Mouse (Mus musculus) embryonic facial prominence, embryonic 11.5 days (tissue): ENCODE measurements at regions not wholly inside any gene's neighbourhood (a gene's known extent, or its start where the extent isn't known, plus 50 kb on each side); places are given as distances from the start of the nearest gene placed in this dataset.
"Not testable (repeated sequence)": the region's sequence is repeated elsewhere in the genome, so short reads cannot be mapped to it uniquely, and the experiment has no call there.

Source experiments
- ATAC-seq: fragments of 200-750 bp; cut with Nextera tagmentation; replicated peaks from 2 replicates; pipeline ENCODE4 v1.8.0; 2017; ENCODE audit warnings: low read depth; ENCODE audit not compliant: insufficient number of reproducible peaks, low FRiP score, low TSS enrichment
- DNase-seq: peaks from one replicate; pipeline ENCODE4 v3.0.0-alpha.2; 2015; ENCODE audit warnings: low spot score
- H3K27ac ChIP-seq: fragments of 300-500 bp; sonication (generic); replicated peaks from 2 replicates; pipeline ENCODE4 v1.5.1; 2014; ENCODE audit warnings: mild to moderate bottlenecking, low read depth, low read length, control low read depth
- H3K27me3 ChIP-seq: fragments of 300-500 bp; sonication (generic); 2 replicates; pipeline ENCODE4 v1.6.1; 2014; ENCODE audit warnings: mild to moderate bottlenecking, low read length, moderate library complexity, mixed read lengths; ENCODE audit not compliant: control insufficient read depth, insufficient read depth
- H3K36me3 ChIP-seq: fragments of 300-500 bp; sonication (generic); replicated peaks from 2 replicates; pipeline ENCODE4 v1.6.1; 2014; ENCODE audit warnings: low read depth, mild to moderate bottlenecking, low read length, moderate library complexity, mixed read lengths; ENCODE audit not compliant: control insufficient read depth, insufficient read depth
- H3K4me1 ChIP-seq: fragments of 300-500 bp; sonication (generic); 2 replicates; pipeline ENCODE4 v1.6.1; 2014; ENCODE audit warnings: low read length, mixed read lengths; ENCODE audit not compliant: control insufficient read depth, insufficient read depth
- H3K4me2 ChIP-seq: fragments of 300-500 bp; sonication (generic); 2 replicates; pipeline ENCODE4 v1.6.1; 2014; ENCODE audit warnings: low read depth, mild to moderate bottlenecking, control low read depth, low read length, moderate library complexity
- H3K4me3 ChIP-seq: fragments of 300-500 bp; sonication (generic); 2 replicates; pipeline ENCODE4 v1.5.1; 2014; ENCODE audit warnings: low read depth, low read length, control low read depth
- H3K9ac ChIP-seq: fragments of 300-500 bp; sonication (generic); replicated peaks from 2 replicates; pipeline ENCODE4 v1.6.1; 2014; ENCODE audit warnings: mild to moderate bottlenecking, control low read depth, low read length
- H3K9me3 ChIP-seq: fragments of 300-500 bp; sonication (generic); replicated peaks from 2 replicates; pipeline ENCODE4 v1.6.1; 2016; ENCODE audit warnings: mild to moderate bottlenecking, low read length, inconsistent platforms, mixed read lengths; ENCODE audit not compliant: control insufficient read depth
- WGBS: fragments of 180-500 bp; shearing (Covaris S2); extraction: QIAGEN DNeasy Blood & Tissue Kit; methylation state at CpG from one replicate; pipeline ENCODE4 v1.1.7; 2014; 5-methylcytosine and 5-hydroxymethylcytosine counted together

GRCm38 (mm10) chr17:13462663-13463062 lies 108.3 kb downstream of the Tcp10c start:
- not testable (repeated sequence) for H3K36me3 ChIP-seq, H3K27me3 ChIP-seq, H3K27ac ChIP-seq, H3K4me1 ChIP-seq, H3K4me2 ChIP-seq, ATAC-seq, H3K4me3 ChIP-seq, DNase-seq, H3K9ac ChIP-seq, H3K9me3 ChIP-seq
- 90% methylated on average over 2 of the region's 9 CpGs for WGBS

- H3K4me3 ChIP-seq, H3K9me3 ChIP-seq, DNase-seq, H3K4me2 ChIP-seq, H3K4me1 ChIP-seq, ATAC-seq, H3K27me3 ChIP-seq, H3K27ac ChIP-seq, H3K9ac ChIP-seq, H3K36me3 ChIP-seq: not testable (repeated sequence)
- WGBS = 40% methylated on average over 4 of the region's 5 CpGs
Measured at GRCm38 (mm10) chr17:13465822-13466221, 111.5 kb downstream of the Tcp10c start.

GRCm38 (mm10) chr17:13469867-13470380 lies 115.6 kb downstream of the Tcp10c start:
- not testable (repeated sequence) for H3K4me1 ChIP-seq, H3K27me3 ChIP-seq, H3K9me3 ChIP-seq, DNase-seq, H3K36me3 ChIP-seq, H3K4me2 ChIP-seq, H3K27ac ChIP-seq, H3K4me3 ChIP-seq, ATAC-seq, H3K9ac ChIP-seq
- 82% methylated on average over 8 of the region's 8 CpGs for WGBS

- ATAC-seq (0 out of 2 replicates have a peak, but pooled peaks have one; percentile 19), DNase-seq (peak; percentile 90)
- 15% methylated on average over 7 of the region's 7 CpGs for WGBS
- no peak overlapping the region for H3K27ac ChIP-seq
- no peaks in the 10 kb centered on the region for H3K4me1 ChIP-seq
- no peak overlapping the region for H3K4me3 ChIP-seq
- H3K9ac ChIP-seq = no peak overlapping the region
- no peaks in the 10 kb centered on the region for H3K27me3 ChIP-seq
- H3K9me3 ChIP-seq = no peaks in the 10 kb centered on the region
- no peaks in the 10 kb centered on the region for H3K36me3 ChIP-seq
- H3K4me2 ChIP-seq = no peak overlapping the region
Measured at GRCm38 (mm10) chr17:13472460-13473062, 118.2 kb downstream of the Tcp10c start.

GRCm38 (mm10) chr17:13474310-13475094 lies 120.1 kb downstream of the Tcp10c start:
- no peak for DNase-seq
- Histone ChIP-seq H3K9ac (no peak overlapping the region), H3K4me1 (no peaks in the 10 kb centered on the region), H3K4me2 (no peak overlapping the region), H3K9me3 (no peaks in the 10 kb centered on the region), H3K27me3 (no peaks in the 10 kb centered on the region), H3K27ac (no peak overlapping the region), H3K36me3 (no peaks in the 10 kb centered on the region), H3K4me3 (no peak overlapping the region)
- ATAC-seq = no peak
- WGBS = 85% methylated on average over 14 of the region's 14 CpGs

- DNase-seq = peak; percentile 53
- WGBS = 16% methylated on average over 5 of the region's 5 CpGs
- Histone ChIP-seq H3K9me3 (no peaks in the 10 kb centered on the region), H3K4me3 (no peak overlapping the region), H3K27ac (peak overlapping the region; percentile 28; the same call in 1 of the 2 replicates), H3K4me2 (peak overlapping the region; percentile 5; the same call in 1 of the 2 replicates), H3K36me3 (no peaks in the 10 kb centered on the region), H3K9ac (no peak overlapping the region), H3K27me3 (no peaks in the 10 kb centered on the region), H3K4me1 (no peaks in the 10 kb centered on the region)
- peak; percentile 78 for ATAC-seq
Measured at GRCm38 (mm10) chr17:13478866-13479571, 124.6 kb downstream of the Tcp10c start.

- Histone ChIP-seq H3K4me3 (no peak overlapping the region), H3K27ac (peak overlapping the region; percentile 28; the same call in 1 of the 2 replicates), H3K36me3 (no peaks in the 10 kb centered on the region), H3K4me2 (peak overlapping the region; percentile 5; the same call in 1 of the 2 replicates), H3K4me1 (no peaks in the 10 kb centered on the region), H3K9me3 (no peaks in the 10 kb centered on the region), H3K9ac (no peak overlapping the region), H3K27me3 (no peaks in the 10 kb centered on the region)
- 11% methylated on average over 10 of the region's 12 CpGs for WGBS
- DNase-seq (peak; percentile 84), ATAC-seq (peak; percentile 71)
Measured at GRCm38 (mm10) chr17:13479572-13480063, 125.2 kb downstream of the Tcp10c start.
